Mouse (Mus musculus): ENCODE measurements around the gene Agtr1b.

Agtr1b gene

DNA sequence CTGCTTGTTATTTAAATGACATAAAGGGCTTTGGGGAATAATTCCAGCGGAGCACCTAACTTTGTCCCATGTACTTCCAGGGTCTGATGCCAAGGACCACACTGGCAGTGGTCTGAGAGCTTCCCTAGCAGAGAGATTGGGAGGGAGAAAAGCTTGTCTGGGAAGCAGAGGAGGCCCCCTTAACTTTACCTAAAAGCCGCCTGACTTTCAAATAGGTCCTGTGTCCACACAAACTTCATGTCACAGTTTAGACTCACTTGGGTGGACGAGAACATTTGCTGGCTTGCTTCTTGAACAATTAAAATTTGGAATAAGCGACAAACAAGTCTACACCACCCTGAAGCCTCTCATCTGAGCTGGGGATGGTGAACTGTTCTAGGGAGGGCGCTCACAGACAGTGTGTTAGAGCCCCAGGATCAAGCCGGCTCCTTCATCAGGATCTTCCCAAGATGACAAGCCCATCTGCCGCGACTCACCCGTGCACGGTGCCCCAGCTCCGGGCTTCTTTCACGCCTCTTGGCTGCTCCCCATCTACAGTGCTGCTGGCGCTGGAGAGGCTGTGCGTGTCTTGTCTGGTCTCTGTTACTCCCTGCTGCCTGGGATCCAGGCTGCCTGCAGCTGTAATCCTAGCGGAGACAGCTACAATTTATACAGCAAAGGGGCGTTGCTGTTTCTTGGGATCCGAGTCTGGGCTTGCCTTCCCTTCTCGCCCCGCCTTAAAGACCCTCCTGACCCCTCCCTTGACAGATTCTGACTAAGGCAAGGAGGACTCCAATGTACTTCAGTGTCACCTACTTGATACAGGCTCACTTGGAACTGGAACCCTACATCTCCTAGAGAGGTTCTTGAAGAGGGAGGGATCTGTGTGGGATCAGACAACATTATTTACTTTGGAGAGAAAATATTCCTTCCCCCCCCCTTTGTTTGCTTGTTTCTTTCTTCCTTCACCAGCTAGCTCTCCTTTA is at the start of gene Agtr1b:
TSS of gene Agtr1b (minus strand) at position 620 of the 965 bp plus-strand sequence.
- DNase-seq (ENCODE audit: low read depth), result no peak

GRCm38 (mm10) chr3:20353598-20353997 is 13.4 kb downstream of the Agtr1b start:
- DNase-seq (ENCODE audit: low read depth), result no peak

- DNase-seq (ENCODE audit: low read depth), result no peak
Measured at GRCm38 (mm10) chr3:20348206-20348605, 18.8 kb downstream of the Agtr1b start.

- DNase-seq (ENCODE audit: low read depth), result no peak
Measured at GRCm38 (mm10) chr3:20340402-20340801, 26.6 kb downstream of the Agtr1b start.

DNA sequence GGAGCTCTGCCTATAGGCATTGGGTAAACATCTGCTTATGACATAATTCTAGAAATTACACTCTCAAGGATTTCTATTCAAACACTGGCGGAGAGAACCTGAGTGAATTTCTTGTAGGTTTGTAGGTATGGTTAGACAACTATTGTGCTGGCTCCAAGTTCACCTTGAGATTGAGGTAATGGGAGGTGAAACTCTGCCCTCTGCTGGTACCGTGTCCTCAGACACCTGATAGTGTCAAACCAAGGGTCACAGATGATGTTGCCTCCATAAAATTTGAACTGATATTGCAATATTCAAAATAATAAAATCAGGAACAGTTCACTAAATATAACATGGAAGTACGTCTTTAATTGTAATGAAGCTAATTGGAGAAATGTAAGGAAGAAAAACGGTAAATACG is 32.3 kb downstream of the Agtr1b start:
- DNase-seq (ENCODE audit: low read depth), result no peak

DNA sequence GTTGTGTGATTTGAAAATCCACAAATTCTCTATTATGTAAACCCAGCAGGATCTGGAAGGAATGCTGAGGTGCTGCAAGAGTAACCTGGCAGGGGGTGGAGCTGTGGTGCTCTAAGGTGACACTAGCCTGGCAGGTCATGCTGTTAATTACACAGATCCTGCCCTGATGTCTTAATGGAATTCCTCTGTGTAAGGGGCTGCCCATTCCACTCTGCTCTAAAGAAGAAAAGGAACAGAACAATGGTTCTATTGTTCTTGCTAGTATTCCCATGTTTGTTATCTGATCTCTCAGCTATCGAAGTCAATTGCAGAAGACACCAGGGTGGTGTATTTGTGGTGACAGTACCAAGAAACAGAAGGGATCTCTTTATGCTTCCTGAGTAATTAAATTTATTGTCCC is 49.7 kb downstream of the Agtr1b start:
- DNase-seq (ENCODE audit: low read depth), result no peak

DNA sequence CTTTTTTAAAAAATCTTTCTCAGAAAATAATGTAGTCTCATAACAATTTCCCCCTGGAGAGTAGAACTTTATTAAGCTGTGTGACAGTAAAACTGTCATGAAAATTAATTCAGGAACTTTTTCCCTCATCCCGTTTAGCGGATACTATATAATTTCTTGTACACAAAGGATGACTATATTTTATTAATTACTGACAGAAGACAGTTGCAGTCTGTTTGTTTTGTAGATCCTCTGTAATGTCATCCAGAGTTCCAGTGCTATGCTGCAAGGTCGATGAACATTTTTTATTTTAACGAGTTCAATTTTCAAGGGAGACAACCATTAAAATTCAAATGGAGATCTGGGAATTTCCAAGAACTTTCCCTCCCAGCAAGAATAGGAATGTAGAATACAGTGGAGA is 57.8 kb downstream of the Agtr1b start:
- DNase-seq (ENCODE audit: low read depth), result no peak

DNA sequence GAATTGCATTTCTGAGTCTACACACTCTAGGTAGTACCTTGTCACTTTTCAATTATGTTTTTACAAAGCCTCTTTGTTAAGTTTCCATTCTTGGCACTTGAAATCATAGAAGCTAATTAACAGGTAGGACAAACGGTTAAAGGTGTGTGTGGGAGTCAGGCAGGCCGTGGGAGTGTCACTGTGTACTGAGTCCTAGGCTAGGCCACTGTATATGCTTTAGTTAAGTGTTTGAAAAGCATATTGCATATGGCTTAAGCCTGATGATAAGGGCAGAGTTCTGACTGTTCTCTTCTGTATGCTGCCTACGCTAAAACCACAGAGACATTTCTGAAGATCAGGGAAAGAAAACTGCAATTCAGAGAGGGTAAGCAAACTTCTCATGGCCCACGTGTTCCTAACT is 59.7 kb downstream of the Agtr1b start:
- no peak for DNase-seq (ENCODE audit: low read depth)

DNA sequence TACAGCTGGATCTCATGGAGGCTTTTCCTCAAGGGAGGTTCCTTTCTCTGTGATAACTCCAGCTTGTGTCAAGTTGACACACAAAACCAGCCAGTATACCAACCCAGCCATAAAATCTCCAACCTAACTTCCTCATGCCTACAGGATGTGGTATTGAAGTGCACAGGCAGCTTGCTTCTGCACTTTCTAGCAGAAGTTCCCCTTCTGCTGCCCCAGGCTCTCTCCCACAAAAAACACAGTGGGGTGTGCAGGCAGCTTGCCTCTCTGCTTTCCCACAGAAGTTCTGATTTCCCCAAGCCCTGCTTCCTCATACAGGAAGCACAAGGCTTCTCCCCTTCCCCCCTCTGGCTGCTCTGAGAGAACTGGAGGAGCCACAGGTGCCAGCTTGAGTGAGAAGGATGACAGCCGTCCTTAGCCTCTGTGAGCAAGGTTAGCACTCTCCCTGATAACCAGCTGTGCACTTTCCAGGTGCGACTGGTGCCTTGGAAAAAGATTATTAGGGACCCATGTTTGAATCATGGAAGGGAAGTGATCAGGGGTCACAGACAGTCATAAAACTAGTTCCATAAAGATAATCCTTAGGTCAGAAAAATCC is 62.1 kb downstream of the Agtr1b start:
- no peak for DNase-seq (ENCODE audit: low read depth)

- DNase-seq (ENCODE audit: low read depth), result no peak
Measured at GRCm38 (mm10) chr3:20295546-20295945, 71.4 kb downstream of the Agtr1b start.

GRCm38 (mm10) chr3:20294542-20295348 is 72.2 kb downstream of the Agtr1b start:
- DNase-seq (ENCODE audit: low read depth), result no peak

DNA sequence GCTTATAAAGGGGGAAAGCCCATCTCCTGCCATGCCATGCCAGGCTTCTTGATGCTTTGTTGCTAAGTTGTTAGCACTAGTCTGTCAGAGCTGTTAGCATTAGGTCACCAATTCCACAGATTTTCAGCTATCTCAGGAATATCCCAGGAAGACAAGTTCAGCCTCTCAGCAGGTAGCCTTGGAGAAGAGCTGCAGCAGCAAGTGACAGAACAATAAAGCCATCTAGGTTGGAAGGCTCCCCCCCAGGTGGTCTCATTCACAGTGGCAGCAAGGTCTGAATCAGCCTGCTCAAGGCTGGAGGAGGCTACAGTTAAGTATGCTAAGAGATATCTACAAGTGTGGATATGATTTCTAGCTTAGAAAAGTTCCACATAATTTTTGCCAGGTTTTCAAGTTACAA is 75.6 kb downstream of the Agtr1b start:
- no peak for DNase-seq (ENCODE audit: low read depth)

DNA sequence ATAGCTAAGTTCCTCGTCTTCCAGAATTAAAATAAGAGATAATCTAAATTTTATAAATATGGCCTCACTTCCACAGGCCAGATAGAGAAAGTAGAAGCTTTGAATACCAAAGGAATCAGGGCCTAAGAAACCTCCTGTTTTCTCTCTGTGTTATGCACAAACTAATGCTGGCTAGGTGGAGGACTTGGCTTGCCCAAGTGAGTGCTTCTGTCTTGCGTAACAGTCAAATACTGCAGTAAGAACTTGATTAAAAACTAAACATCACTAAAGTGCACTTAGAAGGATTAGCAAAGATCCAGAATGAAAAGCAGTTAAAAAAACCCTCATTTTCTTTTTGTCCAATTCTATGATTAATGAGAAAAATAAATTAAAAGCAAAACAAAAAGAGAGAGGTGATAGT is 78.2 kb downstream of the Agtr1b start:
- no peak for DNase-seq (ENCODE audit: low read depth)

DNA sequence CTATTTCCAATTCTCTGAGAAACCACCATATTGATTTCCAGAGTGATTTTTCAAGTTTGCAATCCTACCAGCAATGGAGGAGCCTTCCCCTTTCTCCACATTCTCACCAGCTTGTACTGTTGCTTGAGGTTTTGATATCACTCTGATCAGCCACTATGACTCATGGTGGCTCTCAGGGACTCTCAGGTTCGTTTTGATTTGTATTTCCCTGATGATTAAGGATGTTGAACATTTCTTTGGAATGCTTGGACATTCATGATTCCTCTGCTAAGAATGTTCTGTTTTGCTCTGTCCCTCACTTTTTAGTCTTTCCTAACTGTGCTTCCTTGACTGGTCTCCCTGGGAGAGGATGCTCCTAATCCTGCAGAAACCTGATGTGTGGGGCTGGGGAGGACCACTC is 85.2 kb downstream of the Agtr1b start:
- DNase-seq (ENCODE audit: low read depth), result no peak

- DNase-seq (ENCODE audit: low read depth), result no peak
Measured at GRCm38 (mm10) chr3:20275633-20276032, 91.3 kb downstream of the Agtr1b start, which contains the start of gene Cpb1. Gene Cpb1, minus strand, starts transcription at chr3:20275733.

Data from fibroblast of lung, adult 2 months (primary cell).